In the genomic region with DNA sequence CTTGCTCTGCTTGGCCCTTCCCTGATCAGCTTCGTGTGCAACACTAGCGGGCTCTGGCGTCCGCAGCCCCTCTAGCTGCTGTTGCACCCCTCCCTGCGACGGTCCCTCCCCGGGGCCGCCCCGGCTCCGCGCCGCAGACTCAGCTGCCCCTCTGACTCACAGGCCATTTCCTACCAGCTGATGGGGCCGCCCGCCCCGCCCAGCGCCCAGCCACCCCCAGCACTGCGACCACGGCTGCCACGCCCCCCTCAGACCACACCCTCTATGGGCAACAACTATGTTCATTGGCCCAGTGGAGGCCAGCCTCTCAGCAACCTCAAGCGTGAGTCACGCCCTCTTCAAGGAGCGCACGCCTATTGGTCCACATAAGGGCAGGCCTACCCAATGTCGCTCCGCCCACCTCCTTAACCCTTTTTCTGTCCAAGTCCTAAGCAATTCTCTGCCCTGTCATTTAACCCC, we compare ENCODE assay signal across 8 mouse cellular contexts. TPM values are rescaled to one million over a fixed set of nuclear protein-coding genes. Genes with fewer than 3 reads are reported as not detected.
DNase-seq lines count a peak whose midpoint lies in the region; ATAC-seq and TF ChIP-seq lines count a peak whose summit lies in the region.

No protein-coding gene starts in this region.

- H3K9ac ChIP-seq in kidney, embryonic 15.5 days: peak overlapping the region; percentile 73

- peak; percentile 99 for DNase-seq in A20 (ENCODE audit: low read depth, low spot score)
- peak; percentile 99 for DNase-seq in heart, embryonic 10.5 days (ENCODE audit: low spot score)
- peak; percentile 99 for DNase-seq in liver
- peak; percentile 97 for DNase-seq in spleen, postnatal 4 days (ENCODE audit: low spot score in 2 of 2)

- no peaks in the 10 kb centered on the region for H3K9me3 ChIP-seq in heart, embryonic 10.5 days
- no peaks in the 10 kb centered on the region for H3K9me3 ChIP-seq in kidney, embryonic 15.5 days (replicated peaks)

- peak overlapping the region; percentile 42 for H3K27ac ChIP-seq in bone marrow macrophage, adult 2 months (ENCODE audit: insufficient read depth, low read depth, low read length)
- peak overlapping the region; percentile 94 for H3K27ac ChIP-seq in embryonic fibroblast, embryonic 13.5 days (ENCODE audit: insufficient read depth, low read length)
- peak overlapping the region; percentile 90 for H3K27ac ChIP-seq in heart, embryonic 10.5 days
- peak overlapping the region; percentile 79 for H3K27ac ChIP-seq in kidney, embryonic 15.5 days

- no peak for TF ChIP-seq CTCF in bone marrow macrophage, adult 2 months (IDR thresholded peaks at IDR 0.05; ENCODE audit: low read depth, low read length)
- TF ChIP-seq CTCF in embryonic fibroblast, embryonic 13.5 days (IDR thresholded peaks at IDR 0.05; ENCODE audit: borderline replicate concordance, insufficient read depth, low read length): no peak

- TF ChIP-seq POLR2A in bone marrow macrophage, adult 2 months (IDR thresholded peaks at IDR 0.05; ENCODE audit: borderline replicate concordance, low read depth, low read length): peak; percentile 71; the same call in 1 of the 2 replicates
- TF ChIP-seq POLR2A in embryonic fibroblast, embryonic 13.5 days (IDR thresholded peaks at IDR 0.05; ENCODE audit: low read depth, low read length): peak; percentile 96

- WGBS in heart, embryonic 10.5 days: 0% methylated on average over 25 of the region's 25 CpGs
- WGBS in kidney, embryonic 15.5 days: 0% methylated on average over 25 of the region's 25 CpGs

- peaks cover 15% of the 10 kb centered on the region for H3K36me3 ChIP-seq in heart, embryonic 10.5 days
- H3K36me3 ChIP-seq in kidney, embryonic 15.5 days: peaks cover 16% of the 10 kb centered on the region

- no peaks in the 10 kb centered on the region for H3K27me3 ChIP-seq in heart, embryonic 10.5 days (ENCODE audit: insufficient read depth, poor library complexity, severe bottlenecking)
- H3K27me3 ChIP-seq in kidney, embryonic 15.5 days: no peaks in the 10 kb centered on the region

- peak; percentile 98 for ATAC-seq in kidney, embryonic 15.5 days (replicated peaks; ENCODE audit: low FRiP score)
- ATAC-seq in monocyte, adult 5-6 weeks (replicated peaks; ENCODE audit: insufficient number of reproducible peaks, low FRiP score, low TSS enrichment, poor library complexity, severe bottlenecking): peak; percentile 86

- H3K4me1 ChIP-seq in bone marrow macrophage, adult 2 months (ENCODE audit: control insufficient read depth, insufficient read depth, low read length): peaks cover 53% of the 10 kb centered on the region
- peaks cover 16% of the 10 kb centered on the region for H3K4me1 ChIP-seq in embryonic fibroblast, embryonic 13.5 days (ENCODE audit: control insufficient read depth, insufficient read depth, low read length)
- peaks cover 62% of the 10 kb centered on the region for H3K4me1 ChIP-seq in heart, embryonic 10.5 days
- peaks cover 45% of the 10 kb centered on the region for H3K4me1 ChIP-seq in kidney, embryonic 15.5 days

- peak overlapping the region; percentile 86 for H3K4me2 ChIP-seq in kidney, embryonic 15.5 days

- H3K4me3 ChIP-seq in bone marrow macrophage, adult 2 months (ENCODE audit: insufficient read depth, low read length): peak overlapping the region; percentile 72
- peak overlapping the region; percentile 91 for H3K4me3 ChIP-seq in embryonic fibroblast, embryonic 13.5 days (ENCODE audit: insufficient read depth, low read length)
- H3K4me3 ChIP-seq in heart, embryonic 10.5 days: peak overlapping the region; percentile 85
- H3K4me3 ChIP-seq in kidney, embryonic 15.5 days (replicated peaks): peak overlapping the region; percentile 69

RNA-seq across cellular contexts. Expression of gene Fam214b, which starts 5.9 kb away (rescaled TPM):
- 50.4 and 55.1 TPM in 2 replicates for polyA plus RNA-seq in bone marrow macrophage, adult 2 months (2012; ENCODE audit: insufficient read depth, insufficient read length, missing spikeins)
- polyA plus RNA-seq in embryonic fibroblast, embryonic 13.5 days (2011; ENCODE audit: insufficient read length, low read depth, missing spikeins): 26.7 and 50.0 TPM in 2 replicates
- polyA plus RNA-seq in heart, embryonic 10.5 days (2016; fragmentation: Nextera tagmentation; extraction: Ambion mirVana): 12.0 and 12.7 TPM in 2 replicates
- polyA plus RNA-seq in kidney, embryonic 15.5 days (2015; fragmentation: Nextera tagmentation; extraction: Ambion mirVana): 10.8 and 11.8 TPM in 2 replicates
- 35.6 to 52.9 TPM (median 38.9 TPM) in 3 replicates for total RNA-seq in monocyte, adult 5-6 weeks (2017)

RNA-seq across cellular contexts. Expression of gene Stoml2, which starts 8.6 kb away (rescaled TPM):
- polyA plus RNA-seq in bone marrow macrophage, adult 2 months (2012; ENCODE audit: insufficient read depth, insufficient read length, missing spikeins): 50.5 and 54.6 TPM in 2 replicates
- polyA plus RNA-seq in embryonic fibroblast, embryonic 13.5 days (2011; ENCODE audit: insufficient read length, low read depth, missing spikeins): 91.7 and 107 TPM in 2 replicates
- 320 and 370 TPM in 2 replicates for polyA plus RNA-seq in heart, embryonic 10.5 days (2016; fragmentation: Nextera tagmentation; extraction: Ambion mirVana)
- polyA plus RNA-seq in kidney, embryonic 15.5 days (2015; fragmentation: Nextera tagmentation; extraction: Ambion mirVana): 346 and 352 TPM in 2 replicates
- 60.2 to 116 TPM (median 66.7 TPM) in 3 replicates for total RNA-seq in monocyte, adult 5-6 weeks (2017)

RNA-seq across cellular contexts. Expression of gene Pigo, which starts 14.5 kb away (rescaled TPM):
- polyA plus RNA-seq in bone marrow macrophage, adult 2 months (2012; ENCODE audit: insufficient read depth, insufficient read length, missing spikeins): 8.3 and 9.4 TPM in 2 replicates
- polyA plus RNA-seq in embryonic fibroblast, embryonic 13.5 days (2011; ENCODE audit: insufficient read length, low read depth, missing spikeins): 8.6 and 15.0 TPM in 2 replicates
- polyA plus RNA-seq in heart, embryonic 10.5 days (2016; fragmentation: Nextera tagmentation; extraction: Ambion mirVana): 18.4 and 21.0 TPM in 2 replicates
- polyA plus RNA-seq in kidney, embryonic 15.5 days (2015; fragmentation: Nextera tagmentation; extraction: Ambion mirVana): 23.5 and 27.6 TPM in 2 replicates
- 3.6 to 7.5 TPM (median 7.3 TPM) in 3 replicates for total RNA-seq in monocyte, adult 5-6 weeks (2017)

RNA-seq across cellular contexts. Expression of gene Unc13b, which starts 18.6 kb away (rescaled TPM):
- polyA plus RNA-seq in bone marrow macrophage, adult 2 months (2012; ENCODE audit: insufficient read depth, insufficient read length, missing spikeins): 0.38 and 0.45 TPM in 2 replicates
- polyA plus RNA-seq in embryonic fibroblast, embryonic 13.5 days (2011; ENCODE audit: insufficient read length, low read depth, missing spikeins): 2.9 and 4.5 TPM in 2 replicates
- polyA plus RNA-seq in heart, embryonic 10.5 days (2016; fragmentation: Nextera tagmentation; extraction: Ambion mirVana): 7.1 and 8.5 TPM in 2 replicates
- polyA plus RNA-seq in kidney, embryonic 15.5 days (2015; fragmentation: Nextera tagmentation; extraction: Ambion mirVana): 7.2 and 8.3 TPM in 2 replicates
- total RNA-seq in monocyte, adult 5-6 weeks (2017): 0.78 to 3.3 TPM (median 1.7 TPM) in 3 replicates

RNA-seq across cellular contexts. Expression of gene Fancg, which starts 29.8 kb away (rescaled TPM):
- 13.3 and 23.9 TPM in 2 replicates for polyA plus RNA-seq in bone marrow macrophage, adult 2 months (2012; ENCODE audit: insufficient read depth, insufficient read length, missing spikeins)
- polyA plus RNA-seq in embryonic fibroblast, embryonic 13.5 days (2011; ENCODE audit: insufficient read length, low read depth, missing spikeins): 7.7 and 9.4 TPM in 2 replicates
- polyA plus RNA-seq in heart, embryonic 10.5 days (2016; fragmentation: Nextera tagmentation; extraction: Ambion mirVana): 13.9 and 18.0 TPM in 2 replicates
- polyA plus RNA-seq in kidney, embryonic 15.5 days (2015; fragmentation: Nextera tagmentation; extraction: Ambion mirVana): 15.2 and 17.2 TPM in 2 replicates
- 5.3 to 25.3 TPM (median 11.4 TPM) in 3 replicates for total RNA-seq in monocyte, adult 5-6 weeks (2017)

Comparison
In these comparisons a context has a peak if more than half of its experiments do, and no peak if none do; other contexts are left out.
1. Peak in every context shown above with its lines: DNase-seq, ATAC-seq, H3K4me3 ChIP-seq and H3K27ac ChIP-seq.
2. H3K27ac ChIP-seq: peak in every context shown above with its lines; median percentile 94 in embryonic fibroblast, embryonic 13.5 days; 90 in heart, embryonic 10.5 days; 79 in kidney, embryonic 15.5 days; 42 in bone marrow macrophage, adult 2 months.